Mouse (Mus musculus): ENCODE measurements at regions not wholly inside any gene's neighbourhood (a gene's known extent, or its start where the extent isn't known, plus 50 kb on each side); places are given as distances from the start of the nearest gene placed in this dataset.
"Not testable (repeated sequence)": the region's sequence is repeated elsewhere in the genome, so short reads cannot be mapped to it uniquely, and the experiment has no call there.

DNA sequence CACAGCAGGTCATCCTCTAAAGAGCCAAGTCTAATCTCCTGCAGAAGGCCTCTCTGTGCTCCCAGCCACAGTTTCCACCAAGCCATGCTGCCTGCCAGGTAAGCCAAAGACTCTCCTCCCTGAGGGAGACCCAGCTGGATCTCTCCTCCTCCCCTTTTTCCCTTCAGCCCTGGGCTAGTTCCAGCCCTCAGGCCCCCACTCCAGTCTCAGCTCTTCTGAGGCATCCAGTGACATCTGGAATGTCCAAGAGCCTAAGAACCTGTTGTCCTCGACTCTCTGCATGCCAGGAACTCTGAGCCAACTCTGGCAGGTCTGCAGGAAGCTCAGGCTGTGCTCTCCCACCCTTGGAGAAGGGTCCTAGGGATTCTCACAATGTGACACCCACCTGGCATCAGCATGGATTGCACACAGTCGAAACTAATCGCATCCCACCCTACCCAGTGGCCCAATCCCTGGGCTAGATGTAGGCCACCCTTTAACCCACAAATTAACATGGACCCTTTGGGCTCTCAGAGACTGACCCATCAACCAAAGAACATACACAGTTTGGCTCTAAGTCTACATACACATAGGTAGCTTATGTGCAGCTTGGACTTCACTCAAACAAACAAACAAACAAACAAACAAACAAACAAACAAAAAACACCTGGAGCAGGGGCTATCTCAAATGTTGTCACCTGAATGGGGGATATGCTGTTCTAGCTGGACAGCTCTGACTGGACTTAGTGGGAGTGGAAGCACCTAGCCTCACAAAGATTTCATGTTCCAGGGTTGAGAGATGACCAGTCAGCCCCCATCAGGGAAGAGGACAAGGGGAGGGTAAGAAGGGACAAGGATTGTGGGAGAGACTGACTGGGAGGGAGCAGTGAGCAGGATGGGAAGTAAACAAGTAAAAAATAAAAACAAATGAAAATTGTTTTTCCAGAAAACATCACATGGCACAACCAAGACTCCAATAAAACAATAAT lies 57.9 kb upstream of the Zfp709 start:
- not testable (repeated sequence) for H3K27me3 ChIP-seq (ENCODE audit: control insufficient read depth, insufficient read depth, low read length); H3K4me3 ChIP-seq (ENCODE audit: extremely low read depth, insufficient read depth, insufficient read length); H3K36me3 ChIP-seq (ENCODE audit: control insufficient read depth, insufficient read depth, low read length); H3K27ac ChIP-seq (ENCODE audit: insufficient read depth, low read length); DNase-seq (ENCODE audit: low read depth in 1 of 2, low spot score in 2 of 2); H3K4me1 ChIP-seq (ENCODE audit: control insufficient read depth, insufficient read depth, insufficient read length)
- 71% methylated on average over 3 of the region's 3 CpGs for WGBS

- not testable (repeated sequence) for H3K4me1 ChIP-seq (ENCODE audit: control insufficient read depth, insufficient read depth, insufficient read length); H3K27ac ChIP-seq (ENCODE audit: insufficient read depth, low read length); DNase-seq (ENCODE audit: low read depth in 1 of 2, low spot score in 2 of 2); H3K27me3 ChIP-seq (ENCODE audit: control insufficient read depth, insufficient read depth, low read length); H3K36me3 ChIP-seq (ENCODE audit: control insufficient read depth, insufficient read depth, low read length); H3K4me3 ChIP-seq (ENCODE audit: extremely low read depth, insufficient read depth, insufficient read length)
- 72% methylated on average over 1 of the region's 1 CpGs for whole genome bisulfite sequencing
These were observed 59.1 kb upstream of the Zfp709 start for GRCm38 (mm10) chr8:71822749-71823148.

DNA sequence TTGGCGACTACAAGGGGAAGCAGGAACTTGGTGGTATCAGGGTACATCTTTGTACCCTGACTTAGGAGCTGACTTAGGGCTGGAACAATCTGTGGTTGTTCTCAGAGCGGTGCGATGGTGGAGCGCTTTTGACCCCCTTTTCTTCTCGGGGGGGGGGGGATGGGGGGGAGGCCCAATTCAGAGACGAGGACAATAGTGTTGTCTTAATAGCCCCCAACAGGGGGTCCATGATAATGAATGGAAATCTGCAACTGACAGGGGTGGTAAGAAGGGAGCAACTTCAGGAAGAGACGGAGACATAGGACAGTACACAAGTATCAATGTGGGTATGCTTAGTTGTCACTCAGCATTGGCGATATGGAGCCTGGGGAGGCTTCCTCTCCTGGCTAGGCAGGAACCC lies 61.9 kb upstream of the Zfp709 start:
- not testable (repeated sequence) for H3K27me3 ChIP-seq (ENCODE audit: control insufficient read depth, insufficient read depth, low read length); H3K27ac ChIP-seq (ENCODE audit: insufficient read depth, low read length); DNase-seq (ENCODE audit: low read depth in 1 of 2, low spot score in 2 of 2); H3K4me3 ChIP-seq (ENCODE audit: extremely low read depth, insufficient read depth, insufficient read length); H3K36me3 ChIP-seq (ENCODE audit: control insufficient read depth, insufficient read depth, low read length); H3K4me1 ChIP-seq (ENCODE audit: control insufficient read depth, insufficient read depth, insufficient read length)
- 89% methylated on average over 8 of the region's 8 CpGs for WGBS

GRCm38 (mm10) chr8:71819381-71819780 lies 62.4 kb upstream of the Zfp709 start:
- DNase-seq (ENCODE audit: low read depth in 1 of 2, low spot score in 2 of 2); H3K36me3 ChIP-seq (ENCODE audit: control insufficient read depth, insufficient read depth, low read length); H3K4me3 ChIP-seq (ENCODE audit: extremely low read depth, insufficient read depth, insufficient read length); H3K27ac ChIP-seq (ENCODE audit: insufficient read depth, low read length); H3K27me3 ChIP-seq (ENCODE audit: control insufficient read depth, insufficient read depth, low read length); H3K4me1 ChIP-seq (ENCODE audit: control insufficient read depth, insufficient read depth, insufficient read length): not testable (repeated sequence)
- WGBS, result 92% methylated on average over 9 of the region's 9 CpGs

- not testable (repeated sequence) for H3K27ac ChIP-seq (ENCODE audit: insufficient read depth, low read length); H3K27me3 ChIP-seq (ENCODE audit: control insufficient read depth, insufficient read depth, low read length); H3K4me3 ChIP-seq (ENCODE audit: extremely low read depth, insufficient read depth, insufficient read length); H3K36me3 ChIP-seq (ENCODE audit: control insufficient read depth, insufficient read depth, low read length); H3K4me1 ChIP-seq (ENCODE audit: control insufficient read depth, insufficient read depth, insufficient read length); DNase-seq (ENCODE audit: low read depth in 1 of 2, low spot score in 2 of 2)
- WGBS, result 89% methylated on average over 20 of the region's 20 CpGs
These were observed 65.4 kb upstream of the Zfp709 start for GRCm38 (mm10) chr8:71816272-71817034.

GRCm38 (mm10) chr8:71815813-71816212 lies 66.0 kb upstream of the Zfp709 start:
- H3K36me3 ChIP-seq (ENCODE audit: control insufficient read depth, insufficient read depth, low read length); DNase-seq (ENCODE audit: low read depth in 1 of 2, low spot score in 2 of 2); H3K27me3 ChIP-seq (ENCODE audit: control insufficient read depth, insufficient read depth, low read length); H3K4me3 ChIP-seq (ENCODE audit: extremely low read depth, insufficient read depth, insufficient read length); H3K27ac ChIP-seq (ENCODE audit: insufficient read depth, low read length); H3K4me1 ChIP-seq (ENCODE audit: control insufficient read depth, insufficient read depth, insufficient read length): not testable (repeated sequence)
- 92% methylated on average over 5 of the region's 5 CpGs for WGBS

DNA sequence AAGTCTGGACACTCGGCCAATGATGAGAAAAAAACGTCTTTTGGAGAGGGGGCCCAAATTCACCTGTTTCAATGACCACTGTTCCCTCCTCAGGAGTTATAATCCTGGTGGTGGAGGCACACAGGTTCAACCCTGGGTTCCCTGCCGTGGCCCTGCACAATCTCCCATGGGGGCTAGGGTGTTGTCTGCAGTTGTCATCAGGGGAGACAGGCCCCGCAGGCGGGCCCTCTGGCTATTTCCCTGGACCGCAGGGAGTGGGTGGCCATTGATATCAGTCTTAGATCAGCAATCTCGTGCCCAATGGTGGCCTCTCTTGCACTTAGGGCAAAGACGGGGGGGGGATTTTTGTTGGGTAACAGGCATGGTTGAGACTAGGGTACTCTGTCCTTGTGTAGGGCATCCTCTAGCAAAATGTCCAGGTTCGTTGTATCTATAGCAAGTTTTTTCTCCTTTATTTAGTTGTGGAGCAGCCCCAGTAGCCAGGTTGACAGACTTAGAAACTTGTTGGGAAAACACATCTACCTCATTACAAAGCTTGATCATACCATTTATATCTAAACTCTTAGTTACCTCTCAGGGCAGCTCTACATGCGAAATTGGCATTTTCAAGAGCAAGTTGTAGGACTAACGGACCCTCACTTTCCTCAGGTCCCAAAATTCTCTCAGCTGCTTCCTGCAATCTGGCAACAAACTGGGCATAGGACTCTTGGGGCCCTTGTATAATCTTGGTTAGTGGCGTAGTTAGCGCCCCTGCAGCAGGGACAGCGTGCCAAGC lies 66.9 kb upstream of the Zfp709 start:
- DNase-seq (ENCODE audit: low read depth in 1 of 2, low spot score in 2 of 2); H3K27me3 ChIP-seq (ENCODE audit: control insufficient read depth, insufficient read depth, low read length); H3K4me3 ChIP-seq (ENCODE audit: extremely low read depth, insufficient read depth, insufficient read length); H3K4me1 ChIP-seq (ENCODE audit: control insufficient read depth, insufficient read depth, insufficient read length); H3K27ac ChIP-seq (ENCODE audit: insufficient read depth, low read length); H3K36me3 ChIP-seq (ENCODE audit: control insufficient read depth, insufficient read depth, low read length): not testable (repeated sequence)
- WGBS, result 90% methylated on average over 14 of the region's 14 CpGs

GRCm38 (mm10) chr8:71813889-71814288 lies 67.9 kb upstream of the Zfp709 start:
- not testable (repeated sequence) for H3K27ac ChIP-seq (ENCODE audit: insufficient read depth, low read length); H3K4me3 ChIP-seq (ENCODE audit: extremely low read depth, insufficient read depth, insufficient read length); H3K4me1 ChIP-seq (ENCODE audit: control insufficient read depth, insufficient read depth, insufficient read length); H3K27me3 ChIP-seq (ENCODE audit: control insufficient read depth, insufficient read depth, low read length); DNase-seq (ENCODE audit: low read depth in 1 of 2, low spot score in 2 of 2); H3K36me3 ChIP-seq (ENCODE audit: control insufficient read depth, insufficient read depth, low read length)
- WGBS, result 75% methylated on average over 4 of the region's 4 CpGs

DNA sequence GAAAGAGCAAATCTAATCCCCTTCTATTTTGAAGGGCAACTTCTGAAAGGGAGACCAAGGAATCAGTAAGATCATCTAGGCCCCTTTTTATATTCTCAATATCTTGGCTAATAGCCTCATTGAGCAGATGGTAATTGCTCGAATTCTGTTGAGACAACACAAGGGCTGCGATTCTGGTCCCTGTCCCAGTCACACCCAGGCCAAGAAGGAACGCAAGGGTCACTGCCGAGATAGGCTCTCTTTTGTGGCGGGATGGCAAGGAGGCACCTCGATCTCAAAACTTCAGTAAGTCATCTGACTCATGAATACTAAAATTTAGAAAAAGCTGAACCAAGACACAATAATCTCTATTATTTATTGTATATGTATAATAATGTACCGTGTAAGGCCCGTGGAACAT lies 68.6 kb upstream of the Zfp709 start:
- H3K4me1 ChIP-seq (ENCODE audit: control insufficient read depth, insufficient read depth, insufficient read length); DNase-seq (ENCODE audit: low read depth in 1 of 2, low spot score in 2 of 2); H3K4me3 ChIP-seq (ENCODE audit: extremely low read depth, insufficient read depth, insufficient read length); H3K27me3 ChIP-seq (ENCODE audit: control insufficient read depth, insufficient read depth, low read length); H3K27ac ChIP-seq (ENCODE audit: insufficient read depth, low read length); H3K36me3 ChIP-seq (ENCODE audit: control insufficient read depth, insufficient read depth, low read length): not testable (repeated sequence)
- WGBS, result 89% methylated on average over 8 of the region's 8 CpGs

GRCm38 (mm10) chr8:71807788-71808187 lies 74.0 kb upstream of the Zfp709 start:
- not testable (repeated sequence) for DNase-seq (ENCODE audit: low read depth in 1 of 2, low spot score in 2 of 2); H3K4me3 ChIP-seq (ENCODE audit: extremely low read depth, insufficient read depth, insufficient read length); H3K27ac ChIP-seq (ENCODE audit: insufficient read depth, low read length); H3K27me3 ChIP-seq (ENCODE audit: control insufficient read depth, insufficient read depth, low read length); H3K36me3 ChIP-seq (ENCODE audit: control insufficient read depth, insufficient read depth, low read length); H3K4me1 ChIP-seq (ENCODE audit: control insufficient read depth, insufficient read depth, insufficient read length)
- WGBS, result 79% methylated on average over 3 of the region's 4 CpGs

All from spleen, adult 2 months (tissue).